Mouse (Mus musculus) retina, postnatal 7 days (tissue): ENCODE measurements at regions not wholly inside any gene's neighbourhood (a gene's known extent, or its start where the extent isn't known, plus 50 kb on each side); places are given as distances from the start of the nearest gene placed in this dataset.

ENCODE experiments used
- DNase-seq: peaks from one replicate; pipeline ENCODE4 v3.0.0-alpha.2; 2012; ENCODE audit warnings: low read depth, low spot score

DNA sequence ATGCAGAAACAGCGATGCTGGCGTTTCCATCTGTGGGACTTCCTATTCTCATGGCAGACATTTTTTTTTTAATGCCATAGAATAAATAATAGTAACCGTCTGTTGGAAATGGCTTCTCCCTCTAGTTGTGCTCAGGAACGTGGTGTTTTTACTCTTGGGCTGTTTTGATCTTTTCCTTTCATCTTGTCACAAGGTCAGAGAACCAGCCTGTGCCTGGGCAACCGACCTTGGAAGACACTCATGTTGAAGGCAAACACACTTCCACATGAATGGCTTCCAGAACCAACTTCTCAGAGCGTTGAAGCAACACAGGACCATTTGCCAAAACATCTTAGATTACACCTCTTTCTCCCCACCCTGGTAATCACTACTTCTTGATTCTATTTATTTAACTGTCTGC lies 137.9 kb upstream of the Mast4 start:
- DNase-seq = no peak

DNA sequence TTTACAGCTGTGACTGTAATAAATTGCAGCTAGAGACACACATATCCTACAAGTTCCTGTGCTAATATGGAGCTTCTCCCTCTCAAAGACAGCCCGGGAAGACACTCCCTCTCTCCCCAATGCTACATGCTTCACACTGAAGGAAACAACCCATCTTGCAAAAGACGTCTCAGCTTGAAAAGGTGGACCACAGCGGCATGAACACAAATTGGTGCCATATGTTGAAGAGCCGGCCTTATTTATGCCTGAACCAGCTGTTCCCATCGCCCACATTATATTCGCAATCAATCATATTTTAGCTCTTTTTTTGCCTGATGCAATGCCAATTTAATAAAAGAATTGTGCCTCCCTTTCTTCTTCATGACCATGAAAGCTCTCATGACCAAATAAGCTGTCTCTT lies 135.8 kb upstream of the Mast4 start:
- DNase-seq = no peak

DNA sequence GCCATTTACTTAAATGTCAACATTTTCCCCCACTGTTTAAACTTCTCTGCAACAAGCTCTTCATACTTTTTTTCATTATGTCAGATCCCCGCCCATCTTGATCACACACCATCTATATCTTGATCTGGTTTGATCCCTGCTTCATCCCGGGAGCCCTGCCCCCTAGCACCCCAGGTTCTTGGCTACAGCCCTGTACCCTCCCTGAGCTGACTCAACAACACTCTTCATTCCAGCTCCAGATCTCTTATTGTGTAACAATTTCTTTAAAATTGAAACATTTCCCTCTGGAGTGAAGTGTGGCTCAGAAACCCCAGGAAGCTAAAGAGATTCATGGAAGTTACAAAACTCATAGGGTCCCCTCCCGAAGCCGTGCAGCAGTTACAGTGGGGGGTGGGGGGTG lies 126.2 kb upstream of the Mast4 start:
- no peak for DNase-seq

DNA sequence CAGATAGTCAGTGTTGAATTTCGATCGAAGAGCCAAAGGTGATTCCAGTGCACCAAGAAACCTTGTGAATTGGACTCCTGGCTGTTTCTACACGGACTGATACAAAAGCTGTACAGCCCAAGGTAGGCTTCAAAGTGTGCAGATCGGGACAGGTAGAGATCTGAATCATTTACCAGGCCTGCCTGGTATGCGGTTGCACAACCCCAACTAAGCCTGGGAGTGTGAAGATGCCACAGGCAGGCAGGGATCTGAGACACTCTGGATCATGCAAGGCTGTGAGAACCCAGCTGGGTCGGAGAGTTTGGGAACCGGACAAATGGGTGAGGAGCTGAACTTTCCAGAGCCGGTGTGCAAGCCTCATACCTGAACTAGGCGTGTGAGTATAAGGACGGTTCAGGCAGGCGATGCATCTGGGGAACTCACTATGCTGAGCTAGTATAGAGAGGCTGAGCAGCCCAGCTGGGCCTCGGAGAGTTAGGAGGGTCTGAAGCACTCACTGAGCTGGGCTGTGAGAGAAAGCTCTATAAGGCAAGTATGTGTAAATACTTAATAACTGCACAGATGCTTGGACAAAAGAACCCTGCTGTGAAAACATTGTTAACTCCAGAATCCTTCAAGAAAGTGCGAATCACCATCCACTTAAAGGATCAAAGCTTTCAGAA lies 125.3 kb upstream of the Mast4 start:
- no peak for DNase-seq

DNA sequence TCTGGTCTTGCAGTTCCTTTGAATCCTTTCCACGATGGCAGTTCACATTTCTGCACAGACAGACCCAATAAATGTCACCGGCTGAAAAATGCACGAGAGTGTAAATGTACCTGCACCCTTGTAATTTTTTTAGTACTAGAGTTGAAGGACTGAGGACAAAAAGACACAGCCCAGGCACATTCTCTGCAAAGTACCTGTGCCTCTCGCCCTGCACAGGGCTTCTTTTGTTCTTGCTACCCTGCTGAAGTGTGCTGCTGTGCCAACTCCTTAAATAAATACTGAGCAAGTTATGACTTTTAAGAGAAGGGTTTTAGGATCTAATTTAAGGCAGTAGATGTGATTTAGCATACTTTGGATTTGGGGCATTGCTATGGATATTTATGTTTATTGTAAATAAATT lies 118.5 kb upstream of the Mast4 start:
- no peak for DNase-seq

DNA sequence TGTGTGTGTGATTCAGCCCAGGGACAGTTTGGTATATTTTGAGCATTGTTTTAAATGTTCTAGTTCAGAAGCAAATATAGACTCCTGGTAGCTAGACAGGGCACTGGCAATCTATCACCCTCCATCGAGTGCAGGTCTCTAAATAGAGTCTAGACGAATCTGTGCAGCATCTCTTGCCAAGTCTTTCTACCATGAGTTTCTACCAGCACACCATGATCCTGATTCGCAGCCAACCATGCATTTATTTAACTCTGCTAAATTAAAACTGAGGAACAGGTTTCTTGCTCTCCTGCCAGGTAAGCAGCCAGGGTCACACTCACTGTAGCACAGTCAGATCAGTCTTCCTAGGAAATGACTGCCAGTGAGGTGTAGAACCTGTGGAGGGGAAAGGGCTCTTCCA lies 96.3 kb upstream of the Mast4 start:
- no peak for DNase-seq

DNA sequence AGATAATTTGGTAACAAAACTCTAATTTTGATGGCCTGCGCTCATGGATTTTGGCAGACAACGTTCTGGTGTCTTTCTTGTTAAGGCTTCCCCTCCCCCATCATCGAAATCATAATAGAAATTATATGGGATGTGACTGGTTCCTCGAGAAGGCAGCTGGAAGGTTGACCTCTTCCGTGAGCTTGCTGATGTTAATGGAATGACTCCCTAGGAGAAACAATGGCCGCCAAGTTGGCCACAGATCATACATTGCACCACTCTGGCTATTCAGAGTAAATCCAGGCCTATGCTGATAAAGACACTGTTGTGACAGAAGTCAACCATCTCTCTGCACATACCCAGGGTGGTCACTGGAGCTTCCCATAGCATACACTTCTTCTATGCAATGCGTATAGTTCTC lies 89.7 kb upstream of the Mast4 start:
- no peak for DNase-seq

DNA sequence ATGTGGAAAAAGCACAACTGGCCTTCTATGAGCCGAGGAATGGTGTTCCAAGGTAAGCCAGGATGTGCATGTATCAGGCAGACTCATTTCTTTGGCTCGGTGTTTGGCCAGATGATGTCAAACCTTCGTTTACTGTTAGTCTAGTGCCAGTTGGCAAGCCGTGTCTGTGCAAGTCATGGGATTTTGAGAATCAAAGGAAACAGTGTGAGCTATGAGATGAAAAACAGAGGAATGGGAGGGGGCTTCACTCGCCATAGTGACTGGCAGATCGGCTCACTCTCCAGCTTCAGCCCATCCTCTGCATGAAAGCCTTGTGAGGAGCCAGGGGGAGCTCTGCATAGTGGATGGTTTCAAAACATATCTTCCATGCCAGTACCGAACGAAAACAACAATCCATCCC lies 89.1 kb upstream of the Mast4 start:
- no peak for DNase-seq

DNA sequence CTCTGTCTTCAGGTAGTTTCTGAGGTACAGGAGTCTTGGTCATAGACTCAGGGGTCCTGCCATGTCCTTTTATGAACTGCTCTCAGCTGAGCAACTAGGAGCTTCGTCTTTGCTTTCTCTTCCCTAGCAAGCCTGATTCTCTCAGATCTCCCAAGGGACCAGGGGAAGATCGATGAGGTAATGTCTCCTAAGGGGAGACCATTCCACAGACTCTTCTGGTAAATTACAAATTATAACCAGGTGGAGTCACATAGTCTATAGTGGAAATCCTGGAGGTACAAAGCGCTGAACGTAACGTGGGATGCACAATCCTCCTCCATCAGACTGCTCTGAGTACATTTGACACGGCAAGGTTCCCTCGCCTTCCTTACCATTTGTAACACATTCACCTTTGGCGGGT lies 88.7 kb upstream of the Mast4 start:
- no peak for DNase-seq

DNA sequence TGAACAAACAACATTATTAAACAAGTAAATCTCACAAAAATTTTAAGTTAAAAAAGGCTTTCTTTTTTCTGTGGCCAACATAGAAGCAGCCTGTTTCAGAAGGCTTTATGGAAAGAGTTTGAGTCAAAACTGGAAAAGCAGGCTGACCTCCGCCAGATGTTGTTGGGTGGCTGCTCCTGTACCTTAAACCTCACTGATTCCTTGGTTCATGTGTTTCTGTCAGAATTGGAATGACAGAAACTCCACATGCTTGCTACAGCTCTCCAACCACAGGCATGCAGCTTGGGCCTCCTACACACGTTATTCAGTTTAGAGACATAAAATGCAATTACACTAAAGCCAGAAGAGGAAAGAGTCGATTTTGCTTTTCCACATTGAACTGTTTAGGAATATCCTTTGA lies 84.8 kb upstream of the Mast4 start:
- no peak for DNase-seq

DNA sequence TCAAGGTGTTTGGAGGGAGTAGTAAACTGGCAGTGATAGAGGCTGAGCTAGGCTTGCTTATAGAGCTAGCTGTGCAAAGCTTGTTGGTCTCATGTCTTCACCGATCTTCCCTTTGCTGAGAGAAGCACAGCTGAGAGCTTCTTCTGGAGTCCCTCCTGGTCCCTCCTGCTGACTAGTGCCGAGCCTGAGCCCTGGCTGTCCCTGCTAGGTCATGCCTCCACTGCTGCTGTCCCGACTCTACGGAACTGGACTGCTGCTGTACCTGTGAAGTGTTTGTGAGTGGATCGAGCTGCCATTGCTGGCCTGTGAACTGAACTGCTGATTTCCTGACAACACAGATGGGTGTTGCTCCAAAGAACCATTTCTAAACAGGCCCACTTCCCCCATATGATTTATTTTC lies 83.0 kb upstream of the Mast4 start:
- DNase-seq = no peak

DNA sequence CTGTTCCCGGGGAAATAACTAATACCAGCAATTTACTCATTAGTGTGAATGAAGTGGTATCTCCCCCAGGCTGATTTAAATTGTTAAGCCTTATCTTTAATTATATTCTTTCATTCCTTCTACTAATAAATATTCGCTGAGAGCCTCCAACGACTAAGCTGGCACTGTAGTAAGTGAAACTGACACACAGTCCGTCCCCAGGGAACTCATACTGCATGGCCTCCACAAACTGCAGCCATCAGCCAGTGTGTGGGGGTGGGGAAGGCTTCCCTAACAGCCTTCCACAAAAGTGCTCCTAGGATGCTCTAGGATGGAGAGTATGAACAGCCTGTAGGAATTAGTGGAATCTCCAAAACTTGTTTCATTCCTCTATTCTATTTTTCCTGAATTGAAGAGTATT lies 81.0 kb upstream of the Mast4 start:
- no peak for DNase-seq

DNA sequence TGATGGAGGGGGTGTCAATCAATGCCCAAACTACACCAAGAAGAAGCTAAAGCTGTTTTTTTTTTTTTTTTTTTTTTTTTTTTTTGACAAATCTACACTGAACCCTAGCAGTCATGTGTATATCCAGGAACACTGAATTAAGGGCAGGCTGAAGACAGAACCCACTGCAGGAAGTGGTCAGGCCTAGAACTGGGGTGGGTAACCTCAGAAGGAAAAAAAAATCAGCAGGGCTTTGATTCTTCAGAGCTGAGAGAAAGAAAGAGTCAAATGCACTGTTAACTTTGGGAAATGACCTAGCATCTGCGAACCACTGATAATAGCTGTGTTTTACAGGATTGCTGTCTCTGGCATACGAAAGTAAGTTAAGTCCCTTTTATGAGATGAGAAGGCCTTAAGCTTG lies 78.3 kb upstream of the Mast4 start:
- no peak for DNase-seq

DNA sequence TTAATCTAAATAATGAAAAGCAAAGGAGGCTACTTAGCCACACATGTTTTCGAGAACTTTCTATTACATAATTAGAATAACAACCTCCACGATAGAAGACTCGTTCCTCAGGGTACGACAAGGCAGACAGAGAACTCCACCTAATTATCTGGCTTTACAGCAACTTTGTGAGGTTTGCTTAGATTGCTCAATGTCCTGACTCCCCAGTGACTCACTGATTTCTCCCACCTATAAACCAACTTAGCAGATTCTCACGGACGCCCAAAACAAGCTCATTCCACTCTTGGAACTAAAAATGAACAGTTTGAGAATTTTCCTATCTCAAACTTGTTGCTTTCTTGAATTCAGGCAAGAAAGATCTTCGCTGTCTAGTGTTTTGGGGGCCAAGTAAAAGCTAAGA lies 75.0 kb upstream of the Mast4 start:
- no peak for DNase-seq

DNA sequence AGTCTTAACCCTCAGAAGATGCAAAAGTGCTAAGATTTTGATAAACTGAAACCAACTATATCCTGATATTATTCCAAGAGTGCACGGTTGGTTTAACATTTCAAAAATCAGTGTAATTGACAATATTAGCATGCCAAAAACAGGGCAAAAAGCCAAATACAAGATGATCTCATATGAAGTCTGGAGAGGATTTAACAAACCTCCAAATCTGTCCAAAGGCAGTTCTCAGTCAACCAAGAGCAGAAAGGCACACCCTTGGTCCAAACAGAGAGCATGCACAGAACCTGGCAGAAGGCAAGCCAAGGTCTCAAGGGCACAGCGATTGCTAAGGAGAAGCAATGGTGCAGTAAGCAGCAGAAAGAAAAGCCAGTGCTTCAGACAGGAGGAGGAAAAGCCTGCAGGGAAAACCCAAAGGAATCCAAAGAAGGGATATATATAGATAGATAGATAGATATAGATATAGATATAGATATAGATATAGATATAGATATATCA lies 62.3 kb upstream of the Mast4 start:
- no peak for DNase-seq

DNA sequence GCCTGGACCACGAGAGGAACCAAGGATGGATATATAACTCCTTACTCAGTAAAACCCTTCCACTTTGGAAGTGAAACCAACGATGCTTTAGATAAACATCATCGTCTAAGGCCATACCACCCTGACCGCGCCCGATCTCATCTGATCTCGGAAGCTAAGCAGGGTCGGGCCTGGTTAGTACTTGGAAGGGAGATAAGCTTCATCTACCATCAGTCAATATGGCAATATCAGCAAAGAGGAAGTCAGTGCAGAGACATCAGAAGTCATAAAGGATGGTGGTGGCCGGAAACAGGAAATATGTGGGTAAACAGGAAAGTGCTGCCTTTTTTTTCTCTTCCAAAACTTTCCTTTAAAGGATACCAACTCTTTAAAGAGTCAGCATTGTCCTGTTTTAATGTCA lies 61.8 kb upstream of the Mast4 start:
- DNase-seq = no peak

DNA sequence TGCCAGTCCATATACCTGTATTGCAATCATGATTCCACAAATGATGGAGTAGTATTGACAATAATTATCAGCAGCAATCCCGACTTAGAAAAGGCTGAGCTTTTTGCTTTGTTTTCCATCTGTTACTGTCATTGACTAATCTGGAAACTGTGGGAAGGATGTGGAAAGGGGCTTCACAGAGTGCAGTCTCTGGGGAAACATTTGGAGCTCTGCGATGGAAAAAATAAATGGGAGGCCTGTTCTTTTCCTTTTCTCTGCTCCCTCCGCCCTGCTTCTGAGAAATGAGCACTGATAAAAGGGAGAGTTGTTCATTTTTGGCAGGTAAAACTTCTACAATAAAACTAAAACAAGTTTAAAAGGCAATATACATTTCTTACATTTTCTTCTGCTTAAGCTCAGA lies 58.3 kb upstream of the Mast4 start:
- DNase-seq = no peak

DNA sequence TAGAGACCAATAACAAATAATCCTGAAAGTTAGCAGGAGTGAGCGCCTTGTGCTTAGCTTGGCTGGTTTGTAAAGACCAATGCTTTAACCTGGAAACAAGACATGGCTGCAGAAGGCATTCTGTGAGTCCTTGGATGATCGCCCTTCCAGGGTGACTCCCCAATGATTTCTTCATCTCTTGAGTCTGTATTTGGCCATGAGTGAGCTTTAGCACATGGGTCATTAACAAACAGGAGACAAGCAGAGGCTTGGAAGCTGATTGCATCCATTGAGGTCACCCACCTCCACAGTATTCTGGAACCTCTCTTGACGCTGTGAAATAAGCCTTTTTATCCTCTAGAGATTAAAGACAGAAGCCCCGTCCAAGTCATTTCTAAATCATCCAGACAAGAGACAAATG lies 57.1 kb upstream of the Mast4 start:
- no peak for DNase-seq

DNA sequence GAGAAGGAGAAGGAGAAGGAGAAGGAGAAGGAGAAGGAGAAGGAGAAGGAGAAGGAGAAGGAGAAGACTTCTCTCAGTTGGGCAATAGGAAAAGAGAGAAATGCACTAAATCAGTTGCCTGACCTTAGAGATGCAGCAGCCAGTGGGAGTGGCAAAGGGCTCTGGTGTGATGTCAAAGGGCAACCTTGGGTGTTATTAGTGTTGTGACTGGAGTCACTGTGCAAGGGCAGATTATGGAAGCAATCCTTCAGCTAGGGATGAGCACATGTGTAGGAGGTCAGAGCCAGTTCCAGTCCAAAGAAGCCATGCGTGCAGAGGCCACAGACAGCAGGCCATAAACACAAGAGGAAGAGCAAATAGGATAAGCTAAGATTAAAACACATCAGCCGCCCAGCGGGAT lies 56.7 kb upstream of the Mast4 start:
- DNase-seq = no peak

DNA sequence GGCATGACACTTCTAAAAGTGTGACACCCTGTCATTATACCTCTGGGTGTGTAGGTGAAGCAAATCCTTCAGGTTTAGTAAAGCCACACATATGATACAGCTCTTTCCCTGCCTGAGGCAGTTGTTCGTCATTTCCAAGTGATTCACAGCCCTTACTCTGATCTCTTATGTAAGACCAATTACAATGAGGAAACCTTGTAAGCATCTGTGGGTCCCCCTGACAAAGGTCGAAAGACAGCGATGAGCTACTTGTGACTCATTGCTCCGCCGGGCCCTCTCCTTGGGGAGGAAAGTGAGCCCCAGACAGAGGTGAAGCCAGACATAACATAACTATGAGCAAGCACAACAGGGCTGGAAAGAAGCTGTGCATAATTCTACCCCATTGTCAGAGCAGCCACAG lies 52.7 kb upstream of the Mast4 start:
- no peak for DNase-seq
